Mouse (Mus musculus) forebrain, embryonic 15.5 days (tissue): ENCODE measurements around the gene Pla2g4a. TPM values are rescaled to one million over a fixed set of nuclear protein-coding genes. Genes with fewer than 3 reads are reported as not detected.

Experiments
- ATAC-seq: fragments of 200-750 bp; cut with Nextera tagmentation; replicated peaks from 2 replicates; pipeline ENCODE4 v1.8.0; 2017; ENCODE audit warnings: mild to moderate bottlenecking, moderate TSS enrichment, moderate library complexity
- H3K27ac ChIP-seq: fragments of 300-500 bp; sonication (generic); replicated peaks from 2 replicates; pipeline ENCODE4 v1.5.1; 2015; ENCODE audit warnings: mild to moderate bottlenecking, inconsistent platforms
- H3K27me3 ChIP-seq: fragments of 300-500 bp; sonication (generic); 2 replicates; pipeline ENCODE4 v1.6.1; 2015; ENCODE audit warnings: inconsistent platforms
- H3K36me3 ChIP-seq: fragments of 300-500 bp; sonication (generic); 2 replicates; pipeline ENCODE4 v1.6.1; 2015; ENCODE audit warnings: mild to moderate bottlenecking, inconsistent platforms
- H3K4me1 ChIP-seq: fragments of 300-500 bp; sonication (generic); 2 replicates; pipeline ENCODE4 v1.6.1; 2015; ENCODE audit warnings: inconsistent platforms
- H3K4me2 ChIP-seq: fragments of 300-500 bp; sonication (generic); replicated peaks from 2 replicates; pipeline ENCODE4 v1.6.1; 2015; ENCODE audit warnings: mild to moderate bottlenecking, inconsistent platforms
- H3K4me3 ChIP-seq: fragments of 300-500 bp; sonication (generic); 2 replicates; pipeline ENCODE4 v1.5.1; 2015; ENCODE audit warnings: mild to moderate bottlenecking, inconsistent platforms
- H3K9ac ChIP-seq: fragments of 300-500 bp; sonication (generic); replicated peaks from 2 replicates; pipeline ENCODE4 v1.6.1; 2015; ENCODE audit warnings: mild to moderate bottlenecking, inconsistent platforms
- H3K9me3 ChIP-seq: fragments of 300-500 bp; sonication (generic); 2 replicates; pipeline ENCODE4 v1.6.1; 2016; ENCODE audit warnings: inconsistent platforms
- WGBS: fragments of 180-500 bp; shearing (Covaris S2); methylation state at CpG from one replicate; pipeline ENCODE4 v1.1.7; 2015; ENCODE audit warnings: mixed read lengths; 5-methylcytosine and 5-hydroxymethylcytosine counted together
- polyA plus RNA-seq: library from polyadenylated mRNA; unstranded; fragments of >200 nt; fragmentation: Nextera tagmentation; extraction: Ambion mirVana; gene quantifications from 2 replicates; pipeline ENCODE4 v1.2.1, GENCODE M21; 2015

The Pla2g4a gene
- polyA plus RNA-seq, 1 experiment from 2014 or later, result 1.4 TPM

DNA sequence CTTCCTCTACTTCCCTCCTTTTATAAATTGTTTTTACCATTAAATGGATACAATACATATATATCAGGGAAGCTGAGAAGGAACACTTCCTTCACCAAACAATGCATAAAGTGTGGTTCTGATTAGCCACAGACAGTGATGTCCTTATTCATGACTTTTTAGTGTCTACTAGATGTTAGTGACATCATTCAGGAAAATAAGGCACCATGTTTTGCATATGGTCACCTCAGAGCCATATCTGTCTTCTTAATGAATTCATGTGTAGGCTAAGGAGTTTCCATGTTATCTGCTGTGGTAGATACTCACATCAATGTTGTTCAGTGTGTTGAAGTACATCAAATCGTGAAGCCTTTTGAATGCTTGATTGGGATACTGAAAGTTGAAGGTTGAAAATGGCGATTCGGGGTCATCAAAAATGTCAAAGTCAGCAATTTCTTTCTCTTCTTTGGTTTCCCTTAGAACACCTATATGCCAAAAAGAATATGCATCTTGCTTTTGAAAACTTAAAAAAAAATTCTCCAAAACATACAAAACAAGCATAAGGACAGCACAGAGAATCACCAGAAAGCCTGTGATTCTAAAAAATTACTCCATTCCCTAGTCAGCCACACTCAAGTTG lies 120.7 kb downstream of the Pla2g4a start:
- no peak overlapping the region for H3K4me2 ChIP-seq
- WGBS, result 97% methylated on average over 3 of the region's 3 CpGs
- H3K36me3 ChIP-seq, result no peaks in the 10 kb centered on the region
- H3K4me3 ChIP-seq, result no peak overlapping the region
- H3K9me3 ChIP-seq, result no peaks in the 10 kb centered on the region
- H3K9ac ChIP-seq, result no peak overlapping the region
- H3K27me3 ChIP-seq, result no peaks in the 10 kb centered on the region
- H3K27ac ChIP-seq, result no peak overlapping the region
- ATAC-seq, result no peak
- H3K4me1 ChIP-seq, result no peaks in the 10 kb centered on the region

DNA sequence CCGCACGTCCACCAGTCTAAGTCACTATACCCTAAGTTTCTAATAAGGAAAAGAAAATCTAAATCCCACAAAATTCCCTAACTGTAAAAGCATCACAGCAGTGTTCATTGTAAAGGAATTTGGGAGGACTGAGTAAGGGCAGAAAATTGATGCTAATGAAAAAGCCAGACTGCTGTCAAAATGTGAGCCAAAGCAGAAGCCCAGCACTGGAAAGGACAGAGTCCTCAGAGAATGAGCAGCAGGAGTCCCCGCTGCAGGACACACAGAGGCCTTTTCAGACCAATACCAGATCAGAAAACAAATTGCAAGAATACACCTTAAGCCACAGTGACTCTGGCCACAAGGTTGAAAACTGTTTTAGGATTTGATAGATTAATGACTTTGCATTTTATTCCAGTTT lies 124.6 kb downstream of the Pla2g4a start:
- no peak for ATAC-seq
- Histone ChIP-seq H3K27ac (no peak overlapping the region), H3K9ac (no peak overlapping the region), H3K9me3 (no peaks in the 10 kb centered on the region), H3K4me2 (no peak overlapping the region), H3K4me3 (no peak overlapping the region), H3K36me3 (no peaks in the 10 kb centered on the region), H3K4me1 (no peaks in the 10 kb centered on the region), H3K27me3 (no peaks in the 10 kb centered on the region)
- 80% methylated on average over 3 of the region's 3 CpGs for WGBS

DNA sequence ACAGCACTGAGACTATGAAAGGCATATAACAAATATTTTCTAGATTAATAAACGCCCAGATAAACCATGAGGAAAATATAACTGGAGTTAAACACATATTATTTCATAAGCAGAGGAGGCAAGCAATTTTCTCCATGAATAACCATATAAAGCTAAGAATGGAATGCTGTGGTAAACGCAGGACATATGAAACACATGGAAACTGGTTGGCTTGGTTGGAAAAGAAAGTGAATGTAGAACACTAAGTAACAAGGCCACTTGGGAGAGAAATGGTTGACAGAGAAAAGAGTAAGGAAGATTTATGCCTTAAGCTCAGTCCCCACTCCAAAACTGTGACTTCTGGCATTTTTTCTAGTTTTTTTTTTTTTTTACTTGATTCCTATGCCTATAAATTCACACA lies 127.2 kb downstream of the Pla2g4a start:
- Histone ChIP-seq H3K9ac (no peak overlapping the region), H3K4me3 (no peak overlapping the region)
- ATAC-seq, result no peak

DNA sequence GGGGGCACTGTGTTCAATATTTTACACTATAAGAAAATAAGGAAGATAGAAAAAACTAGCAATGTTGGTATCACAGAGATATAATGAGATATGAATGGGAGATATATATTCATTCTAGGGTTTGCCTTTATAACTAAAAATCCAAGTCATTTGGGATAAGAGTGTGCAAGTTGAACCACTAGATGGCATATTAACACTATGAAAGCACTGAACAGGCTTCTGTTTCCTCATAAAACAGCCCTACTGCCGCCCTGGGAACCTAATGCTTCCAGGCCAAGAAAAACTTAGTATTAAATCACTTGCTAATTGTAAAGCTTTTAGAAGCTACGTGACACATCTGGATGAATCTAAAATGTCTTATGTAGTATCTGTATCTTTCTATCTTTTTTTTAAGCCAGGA lies 128.1 kb downstream of the Pla2g4a start:
- no peaks in the 10 kb centered on the region for H3K36me3 ChIP-seq
- no peak overlapping the region for H3K4me3 ChIP-seq
- no peak overlapping the region for H3K9ac ChIP-seq
- H3K27me3 ChIP-seq, result no peaks in the 10 kb centered on the region
- peak; percentile 92 for ATAC-seq
- H3K9me3 ChIP-seq, result no peaks in the 10 kb centered on the region
- no peak overlapping the region for H3K4me2 ChIP-seq
- H3K4me1 ChIP-seq, result no peaks in the 10 kb centered on the region
- no peak overlapping the region for H3K27ac ChIP-seq
- WGBS, result 21% methylated on average over 2 of the region's 2 CpGs

More for the DNA sequence above, 127.2 kb downstream of the Pla2g4a start:
- no peaks in the 10 kb centered on the region for H3K36me3 ChIP-seq
- 83% methylated on average over 2 of the region's 2 CpGs for WGBS
- no peaks in the 10 kb centered on the region for H3K9me3 ChIP-seq
- no peaks in the 10 kb centered on the region for H3K4me1 ChIP-seq
- no peaks in the 10 kb centered on the region for H3K27me3 ChIP-seq
- H3K27ac ChIP-seq, result no peak overlapping the region
- H3K4me2 ChIP-seq, result no peak overlapping the region

DNA sequence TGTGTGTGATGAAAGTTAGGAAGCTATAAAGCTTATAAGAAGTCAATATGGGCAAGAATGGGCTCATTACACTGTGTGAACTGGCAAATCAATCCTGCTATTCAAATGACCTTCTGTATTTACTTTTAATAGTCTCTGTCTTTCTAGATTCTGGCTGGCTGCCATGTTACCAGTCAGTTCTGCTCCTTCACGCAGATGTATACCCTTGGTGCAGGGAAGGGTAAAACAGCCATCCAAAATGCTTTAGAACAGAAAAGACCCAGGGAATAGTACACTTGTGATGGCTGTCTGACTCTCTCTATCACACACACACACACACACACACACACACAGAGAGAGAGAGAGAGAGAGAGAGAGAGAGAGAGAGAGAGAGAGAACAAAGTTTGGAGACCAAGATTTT lies 128.6 kb downstream of the Pla2g4a start:
- ATAC-seq, result peak; percentile 61; the same call in 1 of the 2 replicates
- Histone ChIP-seq H3K27ac (no peak overlapping the region), H3K27me3 (no peaks in the 10 kb centered on the region)

DNA sequence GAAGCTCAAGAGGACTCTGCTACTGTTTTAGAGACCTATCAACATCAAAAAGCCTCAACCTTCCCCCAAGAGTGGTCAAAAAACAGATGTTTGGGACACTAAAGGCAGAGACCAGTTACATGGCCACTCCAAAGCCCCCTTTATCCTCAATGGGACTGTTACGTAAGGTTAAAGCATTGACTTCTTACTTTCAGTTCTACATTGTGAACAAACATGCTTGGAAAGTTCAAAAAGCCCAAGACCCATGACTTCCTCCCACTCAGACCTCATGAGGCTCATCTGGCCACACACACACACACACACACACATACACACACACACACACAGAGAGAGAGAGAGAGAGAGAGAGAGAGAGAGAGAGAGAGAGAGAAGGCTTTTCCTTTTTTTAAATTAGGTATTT lies 130.0 kb downstream of the Pla2g4a start:
- Histone ChIP-seq H3K9me3 (no peaks in the 10 kb centered on the region), H3K4me1 (no peaks in the 10 kb centered on the region), H3K4me2 (no peak overlapping the region), H3K27ac (no peak overlapping the region), H3K36me3 (no peaks in the 10 kb centered on the region), H3K4me3 (no peak overlapping the region), H3K9ac (no peak overlapping the region), H3K27me3 (no peaks in the 10 kb centered on the region)
- WGBS, result 97% methylated on average over 1 of the region's 1 CpGs
- ATAC-seq, result no peak

More for the DNA sequence above, 128.6 kb downstream of the Pla2g4a start:
- Histone ChIP-seq H3K4me2 (no peak overlapping the region), H3K9me3 (no peaks in the 10 kb centered on the region), H3K4me1 (no peaks in the 10 kb centered on the region), H3K4me3 (no peak overlapping the region), H3K36me3 (no peaks in the 10 kb centered on the region), H3K9ac (no peak overlapping the region)
- WGBS, result 36% methylated on average over 1 of the region's 1 CpGs

DNA sequence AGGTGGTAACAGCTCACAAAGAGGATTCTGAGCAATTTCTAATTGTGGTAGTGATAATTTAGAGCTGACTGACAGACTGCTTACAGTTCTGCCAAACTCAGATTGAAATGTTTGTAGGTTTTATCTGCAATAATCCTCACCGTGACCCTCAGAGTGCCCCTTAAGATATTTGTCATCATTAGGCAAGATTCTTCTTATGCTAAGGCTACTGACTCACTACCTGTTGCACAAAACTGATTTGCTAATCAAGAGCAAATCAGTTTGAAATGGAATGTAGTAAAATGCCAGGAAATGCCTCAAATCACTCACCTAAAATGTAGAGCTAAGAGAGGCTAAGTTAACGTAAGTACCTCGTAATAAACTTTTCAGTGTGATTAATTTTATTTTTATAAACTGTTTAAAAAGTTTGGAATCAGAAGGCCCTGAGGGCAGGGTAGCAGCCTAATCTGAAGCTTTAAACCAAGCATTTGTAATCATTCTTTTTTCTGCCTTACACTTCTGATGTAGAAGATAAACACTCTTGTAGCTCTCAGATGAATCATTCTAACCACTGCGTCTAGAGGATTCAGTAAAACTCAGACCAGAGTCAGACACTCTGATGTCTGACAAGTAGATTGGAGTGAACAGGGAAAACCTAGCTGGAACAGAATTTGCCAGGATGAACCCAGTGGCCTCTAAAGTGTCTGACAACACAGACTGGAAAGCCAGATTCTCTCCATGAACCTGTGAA lies 147.3 kb downstream of the Pla2g4a start:
- H3K9ac ChIP-seq, result no peak overlapping the region
- H3K27ac ChIP-seq, result no peak overlapping the region
- H3K9me3 ChIP-seq, result no peaks in the 10 kb centered on the region
- no peaks in the 10 kb centered on the region for H3K4me1 ChIP-seq
- no peak overlapping the region for H3K4me3 ChIP-seq
- ATAC-seq, result no peak
- 96% methylated on average over 4 of the region's 4 CpGs for WGBS
- no peaks in the 10 kb centered on the region for H3K36me3 ChIP-seq
- H3K27me3 ChIP-seq, result no peaks in the 10 kb centered on the region
- no peak overlapping the region for H3K4me2 ChIP-seq

DNA sequence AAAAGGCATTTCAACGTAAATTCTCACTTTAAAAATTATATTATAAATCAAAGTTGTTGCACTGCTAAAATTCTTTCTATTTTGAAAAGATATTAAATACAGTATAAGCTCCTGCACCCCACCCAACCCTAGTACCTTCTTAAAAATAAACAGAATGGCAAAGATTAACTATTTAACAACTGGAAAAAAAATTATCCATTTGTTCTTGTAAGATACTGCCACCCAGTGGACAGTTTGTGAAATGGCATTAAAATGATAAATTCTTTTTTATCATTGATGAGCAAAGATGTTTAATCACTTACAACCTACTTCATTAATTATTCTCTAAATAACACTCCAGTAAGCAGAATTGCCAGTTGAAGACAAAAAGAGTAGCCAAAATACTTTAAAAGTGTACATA lies 151.6 kb downstream of the Pla2g4a start:
- Histone ChIP-seq H3K4me2 (no peak overlapping the region), H3K27me3 (no peaks in the 10 kb centered on the region), H3K36me3 (no peaks in the 10 kb centered on the region), H3K27ac (no peak overlapping the region), H3K4me3 (no peak overlapping the region), H3K9ac (no peak overlapping the region), H3K9me3 (no peaks in the 10 kb centered on the region), H3K4me1 (no peaks in the 10 kb centered on the region)
- 76% methylated on average over 1 of the region's 1 CpGs for WGBS
- no peak for ATAC-seq

Other genes with a start within 250 kb of the Pla2g4a start
- 0.04 TPM in 1 of 2 replicates, not detected in the other for gene Ptgs2, start 138.7 kb upstream of the Pla2g4a start, polyA plus RNA-seq